Comparison of ENCODE assay signal across 32 mouse cellular contexts in the genomic region with DNA sequence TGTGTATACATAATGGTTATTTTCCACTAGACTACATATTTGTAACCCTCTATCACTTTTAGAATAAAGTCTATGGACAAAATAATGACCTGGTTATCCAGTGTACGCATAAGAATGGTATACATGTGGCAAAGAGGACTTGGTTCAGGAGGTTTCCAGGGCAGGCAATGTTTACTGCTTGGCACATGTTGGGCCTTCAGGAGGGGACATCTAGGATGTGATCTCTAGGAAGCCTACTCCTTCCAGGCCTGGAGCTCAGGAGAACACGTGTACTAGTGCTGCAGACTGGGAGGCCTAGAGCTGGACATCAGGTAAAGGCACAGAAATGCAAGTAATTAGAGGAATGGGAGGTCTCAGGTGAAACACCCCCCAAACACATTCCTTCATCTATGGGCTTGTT. TPM values are rescaled to one million over a fixed set of nuclear protein-coding genes. Genes with fewer than 3 reads are reported as not detected.
"Had no signal": no experiment of that assay in that cellular context is flagged by ENCODE, and none has a peak within 500 bp of the region (broad histone marks: within the 10 kb centered on the region; RNA-seq: fewer than 3 reads in every experiment).

No protein-coding gene starts in this region.

- H3K27ac ChIP-seq: limb, embryonic 10.5 days; limb, embryonic 12.5 days; limb, embryonic 13.5 days; limb, embryonic 15.5 days; liver, embryonic 12.5 days; liver, embryonic 13.5 days; liver, embryonic 14.5 days; liver, embryonic 15.5 days; lung, embryonic 15.5 days; macrophage; midbrain, embryonic 10.5 days; midbrain, embryonic 12.5 days; midbrain, embryonic 13.5 days; midbrain, embryonic 15.5 days; neural tube, embryonic 12.5 days had no signal

- H3K9me3 ChIP-seq: limb, embryonic 10.5 days; limb, embryonic 12.5 days; limb, embryonic 13.5 days; limb, embryonic 15.5 days; liver, embryonic 12.5 days; liver, embryonic 13.5 days; liver, embryonic 15.5 days; lung, embryonic 15.5 days; midbrain, embryonic 10.5 days; midbrain, embryonic 12.5 days; midbrain, embryonic 13.5 days; midbrain, embryonic 15.5 days; neural tube, embryonic 12.5 days had no signal

- H3K4me1 ChIP-seq: limb, embryonic 10.5 days; limb, embryonic 12.5 days; limb, embryonic 15.5 days; midbrain, embryonic 10.5 days; midbrain, embryonic 12.5 days had no signal

- H3K4me3 ChIP-seq: limb, embryonic 10.5 days; limb, embryonic 12.5 days; limb, embryonic 13.5 days; limb, embryonic 15.5 days; liver, embryonic 12.5 days; liver, embryonic 13.5 days; liver, embryonic 15.5 days; lung, embryonic 15.5 days; megakaryocyte, embryonic 14.5 days; midbrain, embryonic 10.5 days; midbrain, embryonic 12.5 days; midbrain, embryonic 13.5 days; midbrain, embryonic 15.5 days; myocyte; neural tube, embryonic 12.5 days had no signal

- ATAC-seq: liver, embryonic 12.5 days; liver, postnatal 0 days; lung, postnatal 0 days; midbrain, embryonic 13.5 days; midbrain, embryonic 15.5 days; midbrain, embryonic 16.5 days had no signal

- H3K4me2 ChIP-seq: limb, embryonic 12.5 days; limb, embryonic 13.5 days; limb, embryonic 15.5 days; liver, embryonic 11.5 days; liver, embryonic 12.5 days; liver, embryonic 13.5 days; liver, embryonic 15.5 days; lung, embryonic 14.5 days; lung, embryonic 15.5 days; midbrain, embryonic 12.5 days; midbrain, embryonic 13.5 days; midbrain, embryonic 15.5 days; neural tube, embryonic 12.5 days had no signal

- DNase-seq: left cerebral cortex, postnatal 4 days; liver; liver, embryonic 13.5 days; liver, postnatal 0 days; lung, adult 18-20 months; lung, adult 2 months; lung, embryonic 14.5 days; lung, postnatal 10 days; lung, postnatal 14 days; lung, postnatal 36 days; lung, postnatal 4 days; midbrain, embryonic 14.5 days had no signal

- H3K27me3 ChIP-seq: limb, embryonic 12.5 days; limb, embryonic 13.5 days; limb, embryonic 15.5 days; liver, embryonic 12.5 days; liver, embryonic 13.5 days; liver, embryonic 15.5 days; lung, embryonic 15.5 days; midbrain, embryonic 12.5 days; midbrain, embryonic 13.5 days; midbrain, embryonic 15.5 days; neural tube, embryonic 12.5 days had no signal

- H3K36me3 ChIP-seq: limb, embryonic 10.5 days; limb, embryonic 12.5 days; limb, embryonic 13.5 days; limb, embryonic 15.5 days; liver, embryonic 12.5 days; liver, embryonic 13.5 days; liver, embryonic 15.5 days; lung, embryonic 15.5 days; midbrain, embryonic 10.5 days; midbrain, embryonic 12.5 days; midbrain, embryonic 13.5 days; midbrain, embryonic 15.5 days; neural tube, embryonic 12.5 days had no signal

- H3K9ac ChIP-seq: limb, embryonic 12.5 days; limb, embryonic 13.5 days; limb, embryonic 15.5 days; liver, embryonic 12.5 days; liver, embryonic 13.5 days; liver, embryonic 14.5 days; liver, embryonic 15.5 days; liver, postnatal 0 days; lung, embryonic 14.5 days; lung, embryonic 15.5 days; midbrain, embryonic 12.5 days; midbrain, embryonic 13.5 days; midbrain, embryonic 15.5 days; neural tube, embryonic 12.5 days had no signal

RNA-seq across cellular contexts. Expression of gene Stx1b, which starts 11.2 kb away (rescaled TPM):
- total RNA-seq: monocyte, adult 5-6 weeks had no signal
